Mouse (Mus musculus) lung, postnatal 0 days (tissue): ENCODE results near the gene Tubg2. TPM values are rescaled to one million over a fixed set of nuclear protein-coding genes. Genes with fewer than 3 reads are reported as not detected.

ENCODE experiments used
- ATAC-seq: fragments of 200-750 bp; cut with Nextera tagmentation; 2 replicates; pipeline ENCODE4 v1.8.0; 2017; ENCODE audit warnings: moderate library complexity
- DNase-seq: peaks from one replicate; pipeline ENCODE4 v3.0.0-alpha.2; 2016; ENCODE audit warnings: low spot score
- H3K27ac ChIP-seq: fragments of 300-500 bp; sonication (generic); 2 replicates; pipeline ENCODE4 v1.5.1; 2014; ENCODE audit warnings: antibody characterized with exemption, mild to moderate bottlenecking, low read length, mixed read lengths
- H3K27me3 ChIP-seq: fragments of 300-500 bp; sonication (generic); replicated peaks from 2 replicates; pipeline ENCODE4 v1.6.1; 2014; ENCODE audit warnings: low read length, mixed read lengths; ENCODE audit not compliant: insufficient read depth
- H3K36me3 ChIP-seq: fragments of 300-500 bp; sonication (generic); 2 replicates; pipeline ENCODE4 v1.6.1; 2014; ENCODE audit warnings: low read length, mixed read lengths; ENCODE audit not compliant: insufficient read depth
- H3K4me1 ChIP-seq: fragments of 300-500 bp; sonication (generic); 2 replicates; pipeline ENCODE4 v1.6.1; 2014; ENCODE audit warnings: antibody characterized with exemption, low read depth, low read length, mixed read lengths; ENCODE audit not compliant: insufficient read depth
- H3K4me2 ChIP-seq: fragments of 300-500 bp; sonication (generic); replicated peaks from 2 replicates; pipeline ENCODE4 v1.6.1; 2014; ENCODE audit warnings: low read depth, mild to moderate bottlenecking, low read length, moderate library complexity, mixed read lengths
- H3K4me3 ChIP-seq: fragments of 300-500 bp; sonication (generic); 2 replicates; pipeline ENCODE4 v1.5.1; 2014; ENCODE audit warnings: low read depth, low read length
- H3K9ac ChIP-seq: fragments of 300-500 bp; sonication (generic); replicated peaks from 2 replicates; pipeline ENCODE4 v1.6.1; 2014; ENCODE audit warnings: low read depth, mild to moderate bottlenecking
- H3K9me3 ChIP-seq: fragments of 300-500 bp; sonication (generic); 2 replicates; pipeline ENCODE4 v1.6.1; 2016; ENCODE audit warnings: low read length, mixed read lengths
- CTCF ChIP-seq: IDR thresholded peaks from 2 replicates; pipeline ENCODE4 v1.5.1; 2016; ENCODE audit warnings: antibody characterized with exemption, mild to moderate bottlenecking
- EP300 ChIP-seq: IDR thresholded peaks from 2 replicates; pipeline ENCODE4 v1.6.1; 2016; ENCODE audit warnings: antibody characterized with exemption, mild to moderate bottlenecking, control low read depth
- WGBS: fragments of 180-500 bp; shearing (Covaris S2); extraction: QIAGEN DNeasy Blood & Tissue Kit; methylation state at CpG from one replicate; pipeline ENCODE4 v1.1.7; 2014; 5-methylcytosine and 5-hydroxymethylcytosine counted together
- polyA plus RNA-seq: library from polyadenylated mRNA; unstranded; fragments of >200 nt; fragmentation: Nextera tagmentation; extraction: Ambion mirVana; gene quantifications from 2 replicates; pipeline ENCODE4 v1.2.1, GENCODE M21; 2015

Tubg2 gene
- polyA plus RNA-seq, 1 experiment from 2014 or later, result 2.3 TPM

DNA sequence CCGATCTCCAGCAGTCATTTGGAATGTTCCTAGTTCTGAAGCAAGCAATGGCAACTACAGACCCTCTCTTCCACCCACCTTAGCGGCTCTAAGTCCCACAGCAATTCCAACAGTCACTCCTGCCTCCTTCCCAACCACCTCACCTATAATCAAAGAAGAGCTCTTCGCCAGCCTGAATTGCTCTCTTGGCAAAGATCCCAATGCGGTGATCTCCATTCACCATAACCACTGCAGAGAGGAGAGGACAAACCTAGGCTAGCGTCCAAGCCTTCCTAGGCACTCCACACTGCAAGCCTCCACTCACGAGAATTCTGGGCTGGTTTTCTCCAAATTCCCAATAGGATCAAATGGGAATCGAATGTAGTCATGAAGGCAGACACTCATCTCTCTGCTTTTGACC lies 37.4 kb downstream of the Tubg2 start:
- no peak for DNase-seq
- H3K4me3 ChIP-seq, result no peak overlapping the region
- no peak overlapping the region for H3K27ac ChIP-seq
- no peaks in the 10 kb centered on the region for H3K9me3 ChIP-seq
- TF ChIP-seq EP300, result no peak
- no peak for TF ChIP-seq CTCF
- no peak for ATAC-seq
- WGBS, result 79% methylated on average over 7 of the region's 7 CpGs
- H3K4me1 ChIP-seq, result no peaks in the 10 kb centered on the region; the same call in 1 of the 2 replicates
- H3K27me3 ChIP-seq, result no peaks in the 10 kb centered on the region
- H3K9ac ChIP-seq, result no peak overlapping the region
- peaks cover 22% of the 10 kb centered on the region for H3K36me3 ChIP-seq
- no peak overlapping the region for H3K4me2 ChIP-seq

DNA sequence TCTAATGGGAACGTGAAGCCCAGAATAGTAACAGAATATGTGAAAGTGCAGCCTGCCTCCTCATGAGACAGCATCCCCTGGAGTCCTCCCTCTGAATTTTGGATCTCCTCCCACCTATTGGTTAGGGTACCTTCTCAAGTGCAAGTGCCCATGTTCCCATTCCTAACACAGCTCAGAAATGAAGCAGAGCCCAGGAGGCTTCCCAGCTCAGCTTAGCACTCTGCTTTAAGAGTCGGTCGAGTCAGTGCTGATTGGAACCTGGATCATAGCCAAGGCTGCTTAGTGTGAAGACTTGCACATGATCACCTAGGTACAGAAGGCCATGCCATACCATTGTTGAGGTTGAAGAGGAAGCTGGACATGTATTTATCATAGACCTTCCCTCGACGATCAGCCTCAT lies 38.4 kb downstream of the Tubg2 start:
- no peak for TF ChIP-seq EP300
- TF ChIP-seq CTCF, result no peak
- H3K27ac ChIP-seq, result no peak overlapping the region
- 47% methylated on average over 5 of the region's 5 CpGs for WGBS
- DNase-seq (no peak), ATAC-seq (no peak)
- H3K36me3 ChIP-seq, result peaks cover 27% of the 10 kb centered on the region
- H3K9ac ChIP-seq, result no peak overlapping the region
- no peak overlapping the region for H3K4me2 ChIP-seq
- H3K9me3 ChIP-seq, result no peaks in the 10 kb centered on the region
- H3K27me3 ChIP-seq, result no peaks in the 10 kb centered on the region
- H3K4me1 ChIP-seq, result no peaks in the 10 kb centered on the region; the same call in 1 of the 2 replicates
- H3K4me3 ChIP-seq, result no peak overlapping the region

DNA sequence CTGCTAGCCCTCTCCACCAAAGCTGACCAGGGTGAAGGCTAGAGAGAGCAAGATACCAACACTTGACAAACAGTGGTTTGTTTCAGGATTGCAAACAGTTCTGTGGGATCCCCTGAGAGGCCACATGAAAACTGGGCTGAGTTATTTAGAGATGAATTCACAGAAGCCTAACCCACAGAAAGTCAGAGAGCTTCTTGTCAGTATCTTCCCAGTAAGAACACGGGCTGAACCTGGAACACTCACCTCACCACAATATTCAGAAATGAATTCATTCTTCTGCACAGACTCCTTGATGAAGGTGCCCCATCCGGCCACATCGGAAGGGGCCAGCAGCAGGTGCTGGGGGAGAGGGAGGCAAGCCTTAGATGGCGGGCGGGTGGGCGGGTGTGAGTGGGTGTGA lies 38.9 kb downstream of the Tubg2 start:
- DNase-seq (no peak), ATAC-seq (no peak)
- no peak overlapping the region for H3K4me3 ChIP-seq
- H3K9me3 ChIP-seq, result no peaks in the 10 kb centered on the region
- H3K4me1 ChIP-seq, result no peaks in the 10 kb centered on the region
- no peak for TF ChIP-seq CTCF
- TF ChIP-seq EP300, result no peak
- H3K9ac ChIP-seq, result no peak overlapping the region
- 77% methylated on average over 6 of the region's 6 CpGs for WGBS
- no peak overlapping the region for H3K4me2 ChIP-seq
- peaks cover 30% of the 10 kb centered on the region for H3K36me3 ChIP-seq
- no peak overlapping the region for H3K27ac ChIP-seq
- no peaks in the 10 kb centered on the region for H3K27me3 ChIP-seq

- 56% methylated on average over 1 of the region's 1 CpGs for WGBS
- Histone ChIP-seq H3K4me1 (no peaks in the 10 kb centered on the region), H3K36me3 (peaks cover 34% of the 10 kb centered on the region), H3K27ac (no peak overlapping the region), H3K27me3 (no peaks in the 10 kb centered on the region), H3K4me3 (no peak overlapping the region), H3K9me3 (no peaks in the 10 kb centered on the region), H3K4me2 (no peak overlapping the region), H3K9ac (no peak overlapping the region)
- DNase-seq, result no peak
- TF ChIP-seq CTCF, result no peak
- TF ChIP-seq EP300, result no peak
- no peak for ATAC-seq
Observed at GRCm38 (mm10) chr11:101195101-101195500, 39.4 kb downstream of the Tubg2 start.

- H3K36me3 ChIP-seq, result peaks cover 38% of the 10 kb centered on the region
Observed at GRCm38 (mm10) chr11:101195571-101195970, 39.9 kb downstream of the Tubg2 start.

DNA sequence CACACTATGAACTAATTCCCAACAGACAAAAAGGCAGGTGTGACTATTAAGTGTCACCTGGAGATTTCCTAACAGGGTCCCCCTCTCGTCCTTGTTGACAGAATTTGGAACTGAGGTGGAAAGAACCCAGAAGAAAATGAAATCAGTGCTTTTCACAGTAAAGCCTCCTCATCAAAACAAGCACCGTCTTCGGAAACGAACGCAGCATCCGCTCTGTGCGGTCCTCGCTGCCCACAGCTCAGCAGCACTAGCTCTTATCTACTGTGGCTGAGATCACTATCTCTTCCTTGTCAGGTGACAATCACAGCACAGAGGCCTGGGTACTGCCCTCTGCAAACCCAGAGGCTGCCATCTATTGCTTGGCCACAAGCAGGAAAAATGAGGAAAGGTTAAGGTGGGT lies 40.5 kb downstream of the Tubg2 start:
- 81% methylated on average over 8 of the region's 8 CpGs for WGBS
- TF ChIP-seq CTCF, result no peak
- no peak for TF ChIP-seq EP300
- no peak overlapping the region for H3K4me2 ChIP-seq
- no peak overlapping the region for H3K27ac ChIP-seq
- H3K27me3 ChIP-seq, result no peaks in the 10 kb centered on the region
- H3K9ac ChIP-seq, result no peak overlapping the region
- peaks cover 44% of the 10 kb centered on the region for H3K36me3 ChIP-seq
- ATAC-seq, result no peak
- H3K4me1 ChIP-seq, result no peaks in the 10 kb centered on the region
- H3K9me3 ChIP-seq, result no peaks in the 10 kb centered on the region
- no peak overlapping the region for H3K4me3 ChIP-seq
- no peak for DNase-seq

More at GRCm38 (mm10) chr11:101195571-101195970, 39.9 kb downstream of the Tubg2 start:
- H3K4me3 ChIP-seq, result no peak overlapping the region
- no peaks in the 10 kb centered on the region for H3K9me3 ChIP-seq
- H3K9ac ChIP-seq, result no peak overlapping the region
- no peak for ATAC-seq
- no peaks in the 10 kb centered on the region for H3K4me1 ChIP-seq
- no peak overlapping the region for H3K27ac ChIP-seq
- no peak overlapping the region for H3K4me2 ChIP-seq
- DNase-seq, result no peak
- WGBS, result 77% methylated on average over 8 of the region's 8 CpGs
- TF ChIP-seq CTCF (no peak), EP300 (no peak)
- H3K27me3 ChIP-seq, result no peaks in the 10 kb centered on the region

- Histone ChIP-seq H3K9me3 (no peaks in the 10 kb centered on the region), H3K9ac (no peak overlapping the region), H3K4me2 (no peak overlapping the region), H3K27me3 (no peaks in the 10 kb centered on the region), H3K27ac (no peak overlapping the region), H3K4me3 (no peak overlapping the region), H3K36me3 (peaks cover 50% of the 10 kb centered on the region), H3K4me1 (no peaks in the 10 kb centered on the region)
- ATAC-seq (no peak), DNase-seq (no peak)
- 72% methylated on average over 3 of the region's 3 CpGs for WGBS
- no peak for TF ChIP-seq EP300
- TF ChIP-seq CTCF, result no peak
Observed at GRCm38 (mm10) chr11:101199555-101199954, 43.8 kb downstream of the Tubg2 start.
